Mouse (Mus musculus): ENCODE measurements around the gene Ppm1m. TPM values are rescaled to one million over a fixed set of nuclear protein-coding genes. Genes with fewer than 3 reads are reported as not detected.

Gene Ppm1m
- polyA plus RNA-seq, 1 experiment from 2014 or later, result 16.9 TPM

- peaks cover 43% of the 10 kb centered on the region for H3K4me1 ChIP-seq (replicated peaks)
- peaks cover 24% of the 10 kb centered on the region for H3K36me3 ChIP-seq
- ATAC-seq, result peak; percentile 81
- H3K27ac ChIP-seq, result peak overlapping the region; percentile 98
- no peaks in the 10 kb centered on the region for H3K27me3 ChIP-seq
- H3K4me2 ChIP-seq (replicated peaks), result peak overlapping the region; percentile 96
- H3K9me3 ChIP-seq, result no peaks in the 10 kb centered on the region
- WGBS, result 1% methylated on average over 10 of the region's 10 CpGs
- H3K9ac ChIP-seq (replicated peaks), result peak overlapping the region; percentile 97
- H3K4me3 ChIP-seq (replicated peaks), result peak overlapping the region; percentile 71
Measured at GRCm38 (mm10) chr9:106147851-106148431, 51.6 kb downstream of the Ppm1m start.

- H3K27me3 ChIP-seq, result no peaks in the 10 kb centered on the region
- ATAC-seq, result no peak
- peak overlapping the region; percentile 98 for H3K27ac ChIP-seq
- H3K4me2 ChIP-seq (replicated peaks), result peak overlapping the region; percentile 96
- peaks cover 41% of the 10 kb centered on the region for H3K4me1 ChIP-seq (replicated peaks)
- 35% methylated on average over 5 of the region's 5 CpGs for WGBS
- peak overlapping the region; percentile 97 for H3K9ac ChIP-seq (replicated peaks)
- peak overlapping the region; percentile 71 for H3K4me3 ChIP-seq (replicated peaks)
- peaks cover 18% of the 10 kb centered on the region for H3K36me3 ChIP-seq
- H3K9me3 ChIP-seq, result no peaks in the 10 kb centered on the region
Measured at GRCm38 (mm10) chr9:106147281-106147680, 52.3 kb downstream of the Ppm1m start.

- peaks cover 5% of the 10 kb centered on the region; the same call in 1 of the 2 replicates for H3K36me3 ChIP-seq
- H3K4me2 ChIP-seq (replicated peaks), result no peak overlapping the region
- ATAC-seq, result no peak
- H3K9ac ChIP-seq (replicated peaks), result no peak overlapping the region
- no peak overlapping the region for H3K4me3 ChIP-seq (replicated peaks)
- H3K9me3 ChIP-seq, result no peaks in the 10 kb centered on the region
- 85% methylated on average over 2 of the region's 2 CpGs for WGBS
- H3K4me1 ChIP-seq (replicated peaks), result peaks cover 36% of the 10 kb centered on the region
- H3K27ac ChIP-seq, result no peak overlapping the region
- H3K27me3 ChIP-seq, result no peaks in the 10 kb centered on the region
Measured at GRCm38 (mm10) chr9:106145582-106145981, 54.0 kb downstream of the Ppm1m start.

MicroRNAs encoded within 50 kb of the gene (microRNA counts, 519-probe panel; counts per million panel counts)
- microRNA mmu-let-7g, result 6,643 counts per million, percentile 97 among the panel's probes with 10 or more counts

Small RNA genes lying within 50 kb of the gene (microRNA-seq; reads per million reads assigned to microRNA genes)
- 631 reads per million, percentile 75 among the genes with 10 or more reads in this experiment for gene Mir135a-1
- 46,249 reads per million, percentile 99 among the genes with 10 or more reads in this experiment for gene Mirlet7g

Other genes starting within 250 kb of the Ppm1m start
- 0.09 TPM in 2 replicates for gene Col6a5, start 239.1 kb downstream of the Ppm1m start, polyA plus RNA-seq (2015; fragmentation: Nextera tagmentation; extraction: Ambion mirVana)
- gene Col6a4, start 103.0 kb downstream of the Ppm1m start, polyA plus RNA-seq (2015; fragmentation: Nextera tagmentation; extraction: Ambion mirVana), result 0.28 and 0.36 TPM in 2 replicates
- gene Glyctk, start 41.6 kb downstream of the Ppm1m start, polyA plus RNA-seq (2015; fragmentation: Nextera tagmentation; extraction: Ambion mirVana), result 10.1 TPM in 2 replicates
- 36.0 and 42.5 TPM in 2 replicates for gene Wdr82, start 28.8 kb downstream of the Ppm1m start, polyA plus RNA-seq (2015; fragmentation: Nextera tagmentation; extraction: Ambion mirVana)
- 52.2 and 53.3 TPM in 2 replicates for gene Twf2, start 3.4 kb upstream of the Ppm1m start, polyA plus RNA-seq (2015; fragmentation: Nextera tagmentation; extraction: Ambion mirVana)
- not detected in 2 replicates for gene Tlr9, start 22.9 kb upstream of the Ppm1m start, polyA plus RNA-seq (2015; fragmentation: Nextera tagmentation; extraction: Ambion mirVana)
- 91.5 and 93.6 TPM in 2 replicates for gene Alas1, start 48.9 kb upstream of the Ppm1m start, polyA plus RNA-seq (2015; fragmentation: Nextera tagmentation; extraction: Ambion mirVana)
- gene Poc1a, start 81.3 kb upstream of the Ppm1m start, polyA plus RNA-seq (2015; fragmentation: Nextera tagmentation; extraction: Ambion mirVana), result 10.6 and 13.5 TPM in 2 replicates
- 9.0 and 9.4 TPM in 2 replicates for gene Dusp7, start 168.9 kb upstream of the Ppm1m start, polyA plus RNA-seq (2015; fragmentation: Nextera tagmentation; extraction: Ambion mirVana)
- gene Rpl29, start 229.7 kb upstream of the Ppm1m start, polyA plus RNA-seq (2015; fragmentation: Nextera tagmentation; extraction: Ambion mirVana), result 676 and 681 TPM in 2 replicates
- gene Acy1, start 238.6 kb upstream of the Ppm1m start, polyA plus RNA-seq (2015; fragmentation: Nextera tagmentation; extraction: Ambion mirVana), result 23.6 and 24.4 TPM in 2 replicates
- 5.8 and 6.0 TPM in 2 replicates for gene Abhd14b, start 247.7 kb upstream of the Ppm1m start, polyA plus RNA-seq (2015; fragmentation: Nextera tagmentation; extraction: Ambion mirVana)
- gene Abhd14a, start 247.9 kb upstream of the Ppm1m start, polyA plus RNA-seq (2015; fragmentation: Nextera tagmentation; extraction: Ambion mirVana), result 40.2 and 43.0 TPM in 2 replicates

Measured in midbrain, embryonic 13.5 days (tissue).